Mouse (Mus musculus): ENCODE measurements around the gene Tspan3.

DNA sequence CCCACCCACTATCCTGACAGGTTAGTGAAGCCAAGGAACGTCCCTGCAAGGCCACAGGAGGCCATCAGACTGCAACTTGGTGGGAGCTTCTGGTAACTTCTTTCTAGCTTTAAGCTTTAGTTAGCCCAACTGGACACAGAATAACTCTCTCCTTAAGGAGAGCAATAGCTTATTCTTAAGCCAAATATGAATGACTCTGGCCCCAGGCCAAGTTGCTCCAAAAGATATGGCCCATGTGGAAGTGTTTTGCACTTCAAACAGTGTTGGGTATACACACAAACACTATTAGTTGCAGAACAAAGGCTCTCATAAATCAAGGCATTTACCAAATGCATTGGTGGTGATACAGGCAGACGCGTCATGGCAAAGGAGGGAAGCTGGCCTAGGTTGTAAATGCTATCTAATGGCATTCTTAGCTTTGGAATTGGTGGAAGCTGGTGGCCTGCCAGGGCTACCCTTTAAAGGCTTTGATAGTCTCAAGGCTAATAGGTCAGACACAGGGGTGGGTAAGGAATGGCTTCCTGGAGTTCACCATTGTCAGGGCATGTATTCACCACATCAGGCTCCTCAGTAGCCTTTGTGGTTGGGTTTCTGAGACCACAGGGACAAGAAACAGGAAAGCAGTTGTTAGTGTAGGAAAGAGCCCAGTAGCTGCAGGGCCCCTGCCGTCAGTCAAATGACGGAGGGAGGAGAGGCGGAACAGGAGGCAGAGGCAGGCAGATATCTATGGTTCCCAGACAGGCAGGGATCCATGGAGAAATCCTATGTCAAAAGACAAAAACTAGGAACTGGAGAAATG, 58.8 kb downstream of the Tspan3 start:
- TF ChIP-seq CTCF (IDR thresholded peaks at IDR 0.05; ENCODE audit: low read depth, low read length) (no peak), POLR2A (IDR thresholded peaks at IDR 0.05; ENCODE audit: extremely low read depth, insufficient read depth, low read length) (no peak)

Measured in liver, adult 2 months (tissue).